Mouse (Mus musculus) midbrain, embryonic 12.5 days (tissue): ENCODE results near the gene Olfr506. TPM values are rescaled to one million over a fixed set of nuclear protein-coding genes. Genes with fewer than 3 reads are reported as not detected.
"Not testable (repeated sequence)": the region's sequence is repeated elsewhere in the genome, so short reads cannot be mapped to it uniquely, and the experiment has no call there.

Experiments used
- ATAC-seq: fragments of 200-750 bp; cut with Nextera tagmentation; 2 replicates; pipeline ENCODE4 v1.8.0; 2017; ENCODE audit warnings: low read depth, moderate TSS enrichment, moderate library complexity; ENCODE audit not compliant: low FRiP score
- H3K27ac ChIP-seq: fragments of 300-500 bp; sonication (generic); replicated peaks from 2 replicates; pipeline ENCODE4 v1.5.1; 2016; ENCODE audit warnings: mild to moderate bottlenecking
- H3K27me3 ChIP-seq: fragments of 300-500 bp; sonication (generic); 2 replicates; pipeline ENCODE4 v1.6.1; 2016; ENCODE audit warnings: mild to moderate bottlenecking
- H3K36me3 ChIP-seq: fragments of 300-500 bp; sonication (generic); 2 replicates; pipeline ENCODE4 v1.6.1; 2016
- H3K4me1 ChIP-seq: fragments of 300-500 bp; sonication (generic); 2 replicates; pipeline ENCODE4 v1.6.1; 2016
- H3K4me2 ChIP-seq: fragments of 300-500 bp; sonication (generic); replicated peaks from 2 replicates; pipeline ENCODE4 v1.6.1; 2016; ENCODE audit warnings: mild to moderate bottlenecking, moderate library complexity
- H3K4me3 ChIP-seq: fragments of 300-500 bp; sonication (generic); 2 replicates; pipeline ENCODE4 v1.5.1; 2016; ENCODE audit warnings: mild to moderate bottlenecking
- H3K9ac ChIP-seq: fragments of 300-500 bp; sonication (generic); replicated peaks from 2 replicates; pipeline ENCODE4 v1.6.1; 2016; ENCODE audit warnings: mild to moderate bottlenecking, moderate library complexity
- H3K9me3 ChIP-seq: fragments of 300-500 bp; sonication (generic); 2 replicates; pipeline ENCODE4 v1.6.1; 2016; ENCODE audit warnings: mild to moderate bottlenecking
- WGBS: fragments of 180-500 bp; shearing (Covaris S2); methylation state at CpG from one replicate; pipeline ENCODE4 v1.1.7; 2016; 5-methylcytosine and 5-hydroxymethylcytosine counted together
- polyA plus RNA-seq: library from polyadenylated mRNA; unstranded; fragments of >200 nt; fragmentation: Nextera tagmentation; extraction: Ambion mirVana; gene quantifications from 2 replicates; pipeline ENCODE4 v1.2.1, GENCODE M21; 2016

The Olfr506 gene
- polyA plus RNA-seq: not detected in 2 replicates

- Histone ChIP-seq H3K4me2 (no peak within 1 kb of the TSS), H3K4me1 (no peaks in the 10 kb centered on the region), H3K27ac (no peak within 1 kb of the TSS), H3K27me3 (no peaks in the 10 kb centered on the region), H3K4me3 (no peak within 1 kb of the TSS), H3K36me3 (no peaks in the 10 kb centered on the region), H3K9me3 (no peaks in the 10 kb centered on the region), H3K9ac (no peak within 1 kb of the TSS)
- ATAC-seq: no peak
Measured at GRCm38 (mm10) chr7:108610487-108610886, at the start of gene Olfr506. TSS of gene Olfr506 (plus strand) at chr7:108610787.

DNA sequence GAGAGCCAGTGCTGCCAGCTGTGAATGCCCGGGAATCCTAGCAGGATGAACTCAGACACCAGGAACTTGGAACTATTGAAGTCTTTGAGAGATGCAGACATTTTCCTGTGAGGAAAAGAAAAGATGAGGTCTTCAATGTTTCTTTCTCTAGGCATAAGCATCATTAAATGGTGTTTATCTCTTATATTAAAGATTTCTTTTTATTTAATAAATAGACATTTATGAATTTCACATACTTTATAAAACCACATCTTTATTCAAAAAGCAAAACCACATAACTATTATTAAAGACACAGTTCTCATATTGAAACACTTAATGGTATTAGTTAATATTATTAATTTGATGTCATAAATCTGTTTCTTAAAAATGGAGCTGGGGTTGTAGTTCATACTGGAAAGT lies 44.9 kb upstream of the Olfr506 start, which contains the start of gene Olfr504:
TSS of gene Olfr504 (minus strand) at position 101 of the 400 bp plus-strand sequence.
- no peak for ATAC-seq
- no peaks in the 10 kb centered on the region for H3K4me1 ChIP-seq
- 88% methylated on average over 1 of the region's 1 CpGs for WGBS

GRCm38 (mm10) chr7:108589797-108590196 lies 20.8 kb upstream of the Olfr506 start:
- ATAC-seq: no peak; the same call in 1 of the 2 replicates
- H3K4me2 ChIP-seq: no peak overlapping the region
- H3K9me3 ChIP-seq: no peaks in the 10 kb centered on the region
- WGBS: 100% methylated on average over 1 of the region's 1 CpGs
- H3K27ac ChIP-seq: no peak overlapping the region
- no peaks in the 10 kb centered on the region for H3K4me1 ChIP-seq
- no peak overlapping the region for H3K4me3 ChIP-seq
- H3K27me3 ChIP-seq: no peaks in the 10 kb centered on the region
- no peak overlapping the region for H3K9ac ChIP-seq
- H3K36me3 ChIP-seq: no peaks in the 10 kb centered on the region

More for the DNA sequence above, 44.9 kb upstream of the Olfr506 start, which contains the start of gene Olfr504:
- H3K4me2 ChIP-seq: no peak within 1 kb of the TSS
- 0 out of 2 replicates have a peak, but pooled peaks cover 3% of the 10 kb centered on the region for H3K9me3 ChIP-seq
- H3K4me3 ChIP-seq: no peak within 1 kb of the TSS
- H3K9ac ChIP-seq: no peak within 1 kb of the TSS
- no peak within 1 kb of the TSS for H3K27ac ChIP-seq
- H3K27me3 ChIP-seq: no peaks in the 10 kb centered on the region
- no peaks in the 10 kb centered on the region for H3K36me3 ChIP-seq

DNA sequence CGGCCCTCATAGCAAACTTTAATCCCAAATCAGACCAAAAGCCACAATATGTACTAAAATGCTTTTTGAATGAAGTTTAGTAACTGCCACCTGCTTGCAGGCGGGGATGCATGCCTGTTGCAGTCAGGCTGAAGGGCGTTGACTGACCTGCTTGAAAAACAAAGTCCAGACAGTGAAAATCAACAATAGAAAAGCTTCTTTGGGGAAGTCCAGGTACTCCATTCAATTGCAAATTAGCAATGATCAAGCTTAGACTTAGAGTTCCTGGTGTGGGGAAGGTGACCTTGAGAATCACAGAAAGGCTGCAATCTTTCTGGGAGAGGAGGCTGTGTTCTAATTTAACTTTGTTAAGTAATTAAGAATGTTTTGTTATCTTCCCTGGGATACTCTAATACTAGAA lies 8.7 kb upstream of the Olfr506 start:
- ATAC-seq, H3K27me3 ChIP-seq, H3K4me3 ChIP-seq, H3K9ac ChIP-seq, H3K4me1 ChIP-seq, H3K27ac ChIP-seq, H3K9me3 ChIP-seq, H3K36me3 ChIP-seq, H3K4me2 ChIP-seq: not testable (repeated sequence)
- WGBS: 82% methylated on average over 3 of the region's 3 CpGs

- H3K4me3 ChIP-seq: no peak overlapping the region
- no peak overlapping the region for H3K27ac ChIP-seq
- WGBS: 90% methylated on average over 2 of the region's 2 CpGs
- no peaks in the 10 kb centered on the region for H3K36me3 ChIP-seq
- no peak overlapping the region for H3K4me2 ChIP-seq
- no peaks in the 10 kb centered on the region for H3K9me3 ChIP-seq
- H3K27me3 ChIP-seq: no peaks in the 10 kb centered on the region
- H3K4me1 ChIP-seq: no peaks in the 10 kb centered on the region
- no peak for ATAC-seq
- no peak overlapping the region for H3K9ac ChIP-seq
Measured at GRCm38 (mm10) chr7:108614110-108614509, 3.5 kb downstream of the Olfr506 start.

- H3K4me1 ChIP-seq: not testable (repeated sequence)
- WGBS: 55% methylated on average over 3 of the region's 3 CpGs
Measured at GRCm38 (mm10) chr7:108616781-108617180, 6.2 kb downstream of the Olfr506 start.

DNA sequence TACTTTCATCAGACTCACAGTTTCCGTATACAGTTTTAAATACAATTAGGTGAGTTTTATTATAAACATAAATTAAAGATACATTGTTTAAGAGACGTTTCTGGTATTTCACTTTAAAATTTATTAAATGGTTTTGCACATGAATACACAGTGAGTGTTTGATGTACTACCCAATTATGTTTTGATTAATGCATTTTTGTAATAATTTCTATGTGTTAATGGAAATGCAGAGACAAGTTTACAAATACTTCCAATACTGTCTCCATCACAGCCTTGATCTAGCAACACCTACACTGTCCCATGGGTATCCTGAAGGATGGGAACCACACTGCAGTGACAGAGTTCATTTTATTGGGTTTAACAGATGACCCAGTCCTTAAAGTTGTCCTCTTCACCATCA lies 10.9 kb downstream of the Olfr506 start, which contains the start of gene Olfr507:
TSS of gene Olfr507 (plus strand) at position 301 of the 400 bp plus-strand sequence.
- Histone ChIP-seq H3K4me2 (no peak within 1 kb of the TSS), H3K9me3 (no peaks in the 10 kb centered on the region), H3K9ac (no peak within 1 kb of the TSS), H3K4me3 (no peak within 1 kb of the TSS), H3K27me3 (no peaks in the 10 kb centered on the region), H3K27ac (no peak within 1 kb of the TSS), H3K4me1 (no peaks in the 10 kb centered on the region), H3K36me3 (no peaks in the 10 kb centered on the region)
- ATAC-seq: no peak
- 80% methylated on average over 2 of the region's 2 CpGs for WGBS

More at GRCm38 (mm10) chr7:108616781-108617180, 6.2 kb downstream of the Olfr506 start:
- H3K4me3 ChIP-seq, H3K9me3 ChIP-seq, ATAC-seq, H3K36me3 ChIP-seq, H3K9ac ChIP-seq, H3K4me2 ChIP-seq, H3K27ac ChIP-seq, H3K27me3 ChIP-seq: not testable (repeated sequence)

DNA sequence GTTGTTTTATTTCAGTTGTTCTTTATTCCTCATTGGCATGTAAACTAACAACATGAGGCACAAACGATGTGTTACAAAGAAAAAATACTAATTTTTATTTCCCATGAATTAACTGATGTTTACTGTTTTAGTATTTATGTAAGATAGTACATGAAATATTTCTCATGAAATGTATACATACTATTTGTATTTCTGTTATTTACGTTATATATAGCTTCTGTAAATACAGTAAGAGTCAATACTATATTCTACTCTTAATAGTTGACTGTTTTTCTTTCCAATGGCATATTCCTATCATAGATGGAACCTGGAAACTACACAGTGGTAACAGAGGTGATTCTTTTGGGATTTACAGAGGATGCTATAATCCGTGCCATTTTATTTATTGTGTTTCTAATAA lies 19.1 kb downstream of the Olfr506 start, which contains the start of gene Olfr508:
TSS of gene Olfr508 (plus strand) at position 301 of the 400 bp plus-strand sequence.
- WGBS: 88% methylated on average over 3 of the region's 3 CpGs
- ATAC-seq: no peak

GRCm38 (mm10) chr7:108651806-108652205 lies 41.2 kb downstream of the Olfr506 start, which contains the start of gene Olfr509:
TSS of gene Olfr509 (minus strand) at chr7:108651906.
- H3K4me1 ChIP-seq: no peaks in the 10 kb centered on the region
- no peak within 1 kb of the TSS for H3K9ac ChIP-seq
- H3K36me3 ChIP-seq: no peaks in the 10 kb centered on the region
- no peak within 1 kb of the TSS for H3K4me3 ChIP-seq
- H3K9me3 ChIP-seq: no peaks in the 10 kb centered on the region
- H3K27me3 ChIP-seq: no peaks in the 10 kb centered on the region
- no peak within 1 kb of the TSS for H3K27ac ChIP-seq
- no peak within 1 kb of the TSS for H3K4me2 ChIP-seq
- no peak for ATAC-seq

More for the DNA sequence above, 19.1 kb downstream of the Olfr506 start, which contains the start of gene Olfr508:
- Histone ChIP-seq H3K4me3 (no peak within 1 kb of the TSS), H3K9ac (no peak within 1 kb of the TSS), H3K27ac (no peak within 1 kb of the TSS), H3K9me3 (no peaks in the 10 kb centered on the region), H3K36me3 (no peaks in the 10 kb centered on the region), H3K4me2 (no peak within 1 kb of the TSS), H3K4me1 (no peaks in the 10 kb centered on the region), H3K27me3 (no peaks in the 10 kb centered on the region)

- WGBS: 85% methylated on average over 3 of the region's 3 CpGs
- H3K27me3 ChIP-seq: no peaks in the 10 kb centered on the region
- no peak overlapping the region for H3K9ac ChIP-seq
- H3K4me2 ChIP-seq: no peak overlapping the region
- H3K4me1 ChIP-seq: no peaks in the 10 kb centered on the region
- no peak for ATAC-seq
- no peak overlapping the region for H3K4me3 ChIP-seq
- H3K9me3 ChIP-seq: no peaks in the 10 kb centered on the region
- H3K27ac ChIP-seq: no peak overlapping the region
- H3K36me3 ChIP-seq: no peaks in the 10 kb centered on the region
Measured at GRCm38 (mm10) chr7:108662419-108662818, 51.8 kb downstream of the Olfr506 start.

Other genes starting within 250 kb of the Olfr506 start
- not detected in 2 replicates for gene Olfr494, start 245.5 kb upstream of the Olfr506 start, polyA plus RNA-seq
- gene Olfr495, start 217.6 kb upstream of the Olfr506 start, polyA plus RNA-seq: not detected in 2 replicates
- not detected in 2 replicates for gene Olfr497, start 190.4 kb upstream of the Olfr506 start, polyA plus RNA-seq
- gene Olfr498, start 145.5 kb upstream of the Olfr506 start, polyA plus RNA-seq: not detected in 2 replicates
- not detected in 2 replicates for gene Olfr502, start 85.7 kb upstream of the Olfr506 start, polyA plus RNA-seq
- gene Olfr503, start 66.3 kb upstream of the Olfr506 start, polyA plus RNA-seq: not detected in 2 replicates
- not detected in 2 replicates for gene Olfr504, start 45.0 kb upstream of the Olfr506 start, polyA plus RNA-seq
- gene Olfr507, start 11.0 kb downstream of the Olfr506 start, polyA plus RNA-seq: not detected in 2 replicates
- not detected in 2 replicates for gene Olfr508, start 19.2 kb downstream of the Olfr506 start, polyA plus RNA-seq
- gene Olfr509, start 41.1 kb downstream of the Olfr506 start, polyA plus RNA-seq: not detected in 2 replicates
- not detected in 2 replicates for gene Olfr510, start 55.6 kb downstream of the Olfr506 start, polyA plus RNA-seq
- gene Olfr512, start 102.5 kb downstream of the Olfr506 start, polyA plus RNA-seq: not detected in 2 replicates
- gene Olfr513, start 140.2 kb downstream of the Olfr506 start, polyA plus RNA-seq: not detected in 2 replicates
- gene Olfr514, start 215.2 kb downstream of the Olfr506 start, polyA plus RNA-seq: not detected in 2 replicates
- not detected in 2 replicates for gene Olfr516, start 239.7 kb downstream of the Olfr506 start, polyA plus RNA-seq